Mouse (Mus musculus) hindbrain, embryonic 15.5 days (tissue): ENCODE measurements at regions not wholly inside any gene's neighbourhood (a gene's known extent, or its start where the extent isn't known, plus 50 kb on each side); places are given as distances from the start of the nearest gene placed in this dataset.

Experiments
- ATAC-seq: fragments of 200-750 bp; cut with Nextera tagmentation; 2 replicates; pipeline ENCODE4 v1.8.0; 2017; ENCODE audit warnings: low read depth, moderate number of reproducible peaks, moderate TSS enrichment; ENCODE audit not compliant: low FRiP score
- H3K27ac ChIP-seq: fragments of 300-500 bp; sonication (generic); replicated peaks from 2 replicates; pipeline ENCODE4 v1.5.1; 2015; ENCODE audit warnings: mild to moderate bottlenecking, inconsistent platforms
- H3K27me3 ChIP-seq: fragments of 300-500 bp; sonication (generic); 2 replicates; pipeline ENCODE4 v1.6.1; 2015; ENCODE audit warnings: control low read depth, inconsistent platforms
- H3K36me3 ChIP-seq: fragments of 300-500 bp; sonication (generic); 2 replicates; pipeline ENCODE4 v1.6.1; 2015; ENCODE audit warnings: control low read depth, inconsistent platforms
- H3K4me1 ChIP-seq: fragments of 300-500 bp; sonication (generic); replicated peaks from 2 replicates; pipeline ENCODE4 v1.6.1; 2015; ENCODE audit warnings: control low read depth, inconsistent platforms
- H3K4me2 ChIP-seq: fragments of 300-500 bp; sonication (generic); 2 replicates; pipeline ENCODE4 v1.6.1; 2015; ENCODE audit warnings: moderate library complexity, mild to moderate bottlenecking, inconsistent platforms
- H3K4me3 ChIP-seq: fragments of 300-500 bp; sonication (generic); 2 replicates; pipeline ENCODE4 v1.5.1; 2015; ENCODE audit warnings: mild to moderate bottlenecking, inconsistent platforms
- H3K9ac ChIP-seq: fragments of 300-500 bp; sonication (generic); 2 replicates; pipeline ENCODE4 v1.6.1; 2015; ENCODE audit warnings: inconsistent platforms
- H3K9me3 ChIP-seq: fragments of 300-500 bp; sonication (generic); 2 replicates; pipeline ENCODE4 v1.6.1; 2016; ENCODE audit warnings: control low read depth, inconsistent platforms
- WGBS: fragments of 180-500 bp; shearing (Covaris S2); methylation state at CpG from one replicate; pipeline ENCODE4 v1.1.7; 2015; 5-methylcytosine and 5-hydroxymethylcytosine counted together

DNA sequence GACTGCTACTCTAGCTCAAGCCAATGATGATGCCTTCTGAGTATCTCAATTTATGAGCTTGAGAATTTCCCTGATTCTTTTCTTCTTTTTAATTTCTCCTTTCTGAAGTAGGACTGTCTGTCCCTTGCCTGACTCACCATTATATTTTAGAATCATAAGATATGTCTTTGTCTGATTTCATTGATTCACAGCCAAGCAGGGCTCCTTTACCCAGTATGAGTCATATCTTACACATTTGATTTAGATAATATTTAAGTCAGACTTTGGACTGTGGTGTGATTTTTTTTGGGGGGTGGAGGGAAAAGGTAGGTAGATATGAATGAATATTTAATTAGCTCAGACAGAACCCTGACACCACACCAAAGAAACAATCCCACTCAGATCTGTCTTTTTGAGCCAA lies 547.2 kb upstream of the Frg1 start:
- Histone ChIP-seq H3K4me1 (no peaks in the 10 kb centered on the region), H3K27me3 (no peaks in the 10 kb centered on the region), H3K4me3 (no peak overlapping the region), H3K9ac (no peak overlapping the region), H3K27ac (no peak overlapping the region), H3K36me3 (no peaks in the 10 kb centered on the region), H3K9me3 (no peaks in the 10 kb centered on the region), H3K4me2 (no peak overlapping the region)
- ATAC-seq, result no peak

DNA sequence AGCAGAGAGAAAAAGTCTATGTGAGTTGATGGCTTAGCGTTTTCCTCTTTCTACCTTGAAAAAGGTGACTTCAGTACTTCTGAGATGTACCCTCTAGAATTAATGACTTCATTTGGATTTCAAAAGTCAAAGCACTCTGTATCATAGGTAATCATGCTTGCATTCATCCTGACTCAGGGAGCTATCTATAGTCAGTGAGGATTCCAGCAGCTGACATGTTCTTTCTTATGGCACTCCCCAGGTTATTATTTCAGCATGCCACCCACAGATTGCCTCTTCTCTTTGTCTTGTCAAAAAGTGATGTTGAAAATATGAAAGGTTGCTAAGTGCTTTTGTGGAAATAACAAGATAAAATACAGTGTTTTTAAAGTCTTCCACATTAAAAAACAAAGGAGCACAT lies 540.0 kb upstream of the Frg1 start:
- no peaks in the 10 kb centered on the region for H3K9me3 ChIP-seq
- no peak for ATAC-seq
- WGBS, result 81% methylated on average over 1 of the region's 1 CpGs
- H3K27me3 ChIP-seq, result no peaks in the 10 kb centered on the region
- H3K9ac ChIP-seq, result no peak overlapping the region
- no peak overlapping the region for H3K4me3 ChIP-seq
- no peaks in the 10 kb centered on the region for H3K4me1 ChIP-seq
- no peaks in the 10 kb centered on the region for H3K36me3 ChIP-seq
- H3K4me2 ChIP-seq, result no peak overlapping the region
- H3K27ac ChIP-seq, result no peak overlapping the region

GRCm38 (mm10) chr8:41950736-41951135 lies 533.9 kb upstream of the Frg1 start:
- Histone ChIP-seq H3K36me3 (no peaks in the 10 kb centered on the region), H3K4me3 (no peak overlapping the region), H3K4me1 (no peaks in the 10 kb centered on the region), H3K9ac (no peak overlapping the region), H3K4me2 (no peak overlapping the region), H3K9me3 (no peaks in the 10 kb centered on the region), H3K27ac (no peak overlapping the region), H3K27me3 (no peaks in the 10 kb centered on the region)
- WGBS, result 89% methylated on average over 1 of the region's 1 CpGs
- ATAC-seq, result no peak

GRCm38 (mm10) chr8:41939298-41939697 lies 522.4 kb upstream of the Frg1 start:
- no peaks in the 10 kb centered on the region for H3K36me3 ChIP-seq
- WGBS, result 84% methylated on average over 4 of the region's 4 CpGs

GRCm38 (mm10) chr8:41921106-41921505 lies 504.2 kb upstream of the Frg1 start:
- WGBS, result 75% methylated on average over 7 of the region's 7 CpGs
- no peaks in the 10 kb centered on the region for H3K27me3 ChIP-seq
- no peak for ATAC-seq

More at GRCm38 (mm10) chr8:41939298-41939697, 522.4 kb upstream of the Frg1 start:
- no peak for ATAC-seq
- H3K27ac ChIP-seq, result no peak overlapping the region
- no peaks in the 10 kb centered on the region for H3K27me3 ChIP-seq
- H3K4me3 ChIP-seq, result no peak overlapping the region
- H3K4me2 ChIP-seq, result no peak overlapping the region
- no peaks in the 10 kb centered on the region for H3K4me1 ChIP-seq
- H3K9me3 ChIP-seq, result no peaks in the 10 kb centered on the region
- H3K9ac ChIP-seq, result no peak overlapping the region

GRCm38 (mm10) chr8:41920536-41920935 lies 503.7 kb upstream of the Frg1 start:
- no peak overlapping the region for H3K4me3 ChIP-seq
- no peak overlapping the region for H3K4me2 ChIP-seq
- 94% methylated on average over 3 of the region's 3 CpGs for WGBS

More at GRCm38 (mm10) chr8:41921106-41921505, 504.2 kb upstream of the Frg1 start:
- Histone ChIP-seq H3K4me2 (no peak overlapping the region), H3K27ac (no peak overlapping the region), H3K9ac (no peak overlapping the region), H3K36me3 (no peaks in the 10 kb centered on the region), H3K9me3 (peaks cover 6% of the 10 kb centered on the region; the same call in 1 of the 2 replicates), H3K4me1 (no peaks in the 10 kb centered on the region), H3K4me3 (no peak overlapping the region)

GRCm38 (mm10) chr8:41878029-41878748 lies 461.3 kb upstream of the Frg1 start:
- Histone ChIP-seq H3K9me3 (no peaks in the 10 kb centered on the region), H3K4me2 (no peak overlapping the region), H3K36me3 (no peaks in the 10 kb centered on the region), H3K27ac (no peak overlapping the region), H3K4me3 (no peak overlapping the region), H3K9ac (no peak overlapping the region), H3K27me3 (no peaks in the 10 kb centered on the region), H3K4me1 (no peaks in the 10 kb centered on the region)
- WGBS, result 15% methylated on average over 2 of the region's 2 CpGs
- no peak for ATAC-seq

More at GRCm38 (mm10) chr8:41920536-41920935, 503.7 kb upstream of the Frg1 start:
- Histone ChIP-seq H3K4me1 (no peaks in the 10 kb centered on the region), H3K27ac (no peak overlapping the region), H3K9ac (no peak overlapping the region), H3K27me3 (no peaks in the 10 kb centered on the region), H3K36me3 (no peaks in the 10 kb centered on the region), H3K9me3 (peaks cover 6% of the 10 kb centered on the region; the same call in 1 of the 2 replicates)
- ATAC-seq, result no peak

- no peak overlapping the region for H3K4me3 ChIP-seq
- 31% methylated on average over 3 of the region's 3 CpGs for WGBS
- ATAC-seq, result 0 out of 2 replicates have a peak, but pooled peaks have one; percentile 48
- no peaks in the 10 kb centered on the region for H3K4me1 ChIP-seq
- no peaks in the 10 kb centered on the region for H3K27me3 ChIP-seq
- no peaks in the 10 kb centered on the region for H3K9me3 ChIP-seq
- no peak overlapping the region for H3K9ac ChIP-seq
- H3K4me2 ChIP-seq, result no peak overlapping the region
- H3K27ac ChIP-seq, result no peak overlapping the region
- H3K36me3 ChIP-seq, result no peaks in the 10 kb centered on the region
Observed at GRCm38 (mm10) chr8:41869681-41870356, 452.9 kb upstream of the Frg1 start.

GRCm38 (mm10) chr8:41860918-41861317 lies 444.0 kb upstream of the Frg1 start:
- H3K9me3 ChIP-seq, result no peaks in the 10 kb centered on the region
- H3K36me3 ChIP-seq, result no peaks in the 10 kb centered on the region
- no peak overlapping the region for H3K4me2 ChIP-seq
- H3K27ac ChIP-seq, result no peak overlapping the region
- no peaks in the 10 kb centered on the region for H3K27me3 ChIP-seq
- 0 out of 2 replicates have a peak, but pooled peaks have one; percentile 51 for ATAC-seq
- H3K4me1 ChIP-seq, result no peaks in the 10 kb centered on the region
- WGBS, result 57% methylated on average over 7 of the region's 7 CpGs
- no peak overlapping the region for H3K9ac ChIP-seq
- H3K4me3 ChIP-seq, result no peak overlapping the region

DNA sequence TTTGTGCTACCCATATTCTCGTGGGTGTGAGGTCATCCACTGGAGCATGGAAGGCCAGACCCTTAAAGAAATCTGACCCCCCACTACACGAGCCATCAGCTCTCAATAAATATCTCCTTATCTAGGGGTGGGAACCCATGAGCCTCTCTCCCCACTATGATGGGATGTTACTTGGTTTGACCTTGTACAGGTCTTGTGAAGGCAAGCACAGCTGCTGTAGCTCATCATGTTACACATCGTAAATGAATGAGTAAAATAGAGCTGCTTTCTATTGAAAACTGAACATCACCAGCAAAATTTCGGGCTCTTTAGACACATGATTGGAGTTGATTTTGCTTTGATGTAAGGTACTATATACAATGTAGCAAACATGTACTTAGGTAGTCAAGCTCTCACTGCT lies 414.8 kb upstream of the Frg1 start:
- Histone ChIP-seq H3K27ac (no peak overlapping the region), H3K36me3 (no peaks in the 10 kb centered on the region), H3K4me1 (no peaks in the 10 kb centered on the region), H3K9me3 (no peaks in the 10 kb centered on the region), H3K9ac (no peak overlapping the region), H3K4me3 (no peak overlapping the region), H3K4me2 (no peak overlapping the region), H3K27me3 (no peaks in the 10 kb centered on the region)
- WGBS, result 83% methylated on average over 4 of the region's 4 CpGs
- no peak for ATAC-seq

GRCm38 (mm10) chr8:41830407-41830806 lies 413.5 kb upstream of the Frg1 start:
- no peaks in the 10 kb centered on the region for H3K36me3 ChIP-seq
- no peak overlapping the region for H3K4me3 ChIP-seq
- WGBS, result 46% methylated on average over 6 of the region's 6 CpGs
- H3K27ac ChIP-seq, result no peak overlapping the region
- H3K4me2 ChIP-seq, result no peak overlapping the region
- no peak for ATAC-seq
- H3K4me1 ChIP-seq, result no peaks in the 10 kb centered on the region
- H3K27me3 ChIP-seq, result no peaks in the 10 kb centered on the region
- H3K9me3 ChIP-seq, result no peaks in the 10 kb centered on the region
- H3K9ac ChIP-seq, result no peak overlapping the region

- 27% methylated on average over 7 of the region's 7 CpGs for WGBS
- Histone ChIP-seq H3K4me2 (no peak overlapping the region), H3K27ac (no peak overlapping the region), H3K36me3 (no peaks in the 10 kb centered on the region), H3K4me1 (no peaks in the 10 kb centered on the region), H3K4me3 (no peak overlapping the region), H3K27me3 (no peaks in the 10 kb centered on the region), H3K9me3 (no peaks in the 10 kb centered on the region), H3K9ac (no peak overlapping the region)
- no peak for ATAC-seq
Observed at GRCm38 (mm10) chr8:41824928-41825327, 408.1 kb upstream of the Frg1 start.
